Mouse (Mus musculus) myocyte (in vitro differentiated cells): ENCODE data around the gene Cyp4f14.

Source experiments
- POLR2A ChIP-seq: IDR thresholded peaks from one replicate; pipeline ENCODE4 v1.6.1; 2011; ENCODE audit warnings: low read depth, mild to moderate bottlenecking, control low read depth, moderate library complexity; ENCODE audit not compliant: insufficient read length
- REST ChIP-seq: IDR thresholded peaks from one replicate; pipeline ENCODE4 v1.6.1; 2011; ENCODE audit warnings: mild to moderate bottlenecking, control low read depth, moderate library complexity; ENCODE audit not compliant: insufficient read depth, insufficient read length

GRCm38 (mm10) chr17:32890852-32891238 lies 26.3 kb downstream of the Cyp4f14 start:
- TF ChIP-seq POLR2A = no peak
- no peak for TF ChIP-seq REST
